Mouse (Mus musculus) heart, embryonic 11.5 days (tissue): ENCODE measurements around the gene Zmiz1. TPM values are rescaled to one million over a fixed set of nuclear protein-coding genes. Genes with fewer than 3 reads are reported as not detected.

ENCODE experiments used
- ATAC-seq: fragments of 200-750 bp; cut with Nextera tagmentation; replicated peaks from 2 replicates; pipeline ENCODE4 v1.8.0; 2017; ENCODE audit warnings: moderate library complexity; ENCODE audit not compliant: insufficient number of reproducible peaks, low FRiP score, low TSS enrichment
- H3K27ac ChIP-seq: fragments of 300-500 bp; sonication (generic); 2 replicates; pipeline ENCODE4 v1.5.1; 2014; ENCODE audit warnings: mild to moderate bottlenecking, low read depth, low read length
- H3K27me3 ChIP-seq: fragments of 300-500 bp; sonication (generic); 2 replicates; pipeline ENCODE4 v1.6.1; 2014; ENCODE audit warnings: mild to moderate bottlenecking, low read length, mixed read lengths; ENCODE audit not compliant: control insufficient read depth, insufficient read depth
- H3K36me3 ChIP-seq: fragments of 300-500 bp; sonication (generic); 2 replicates; pipeline ENCODE4 v1.6.1; 2014; ENCODE audit warnings: mild to moderate bottlenecking, low read length, moderate library complexity, mixed read lengths; ENCODE audit not compliant: control insufficient read depth, insufficient read depth
- H3K4me1 ChIP-seq: fragments of 300-500 bp; sonication (generic); 2 replicates; pipeline ENCODE4 v1.6.1; 2014; ENCODE audit warnings: low read length; ENCODE audit not compliant: control insufficient read depth, insufficient read depth
- H3K4me2 ChIP-seq: fragments of 300-500 bp; sonication (generic); 2 replicates; pipeline ENCODE4 v1.6.1; 2014; ENCODE audit warnings: mild to moderate bottlenecking, moderate library complexity
- H3K4me3 ChIP-seq: fragments of 300-500 bp; sonication (generic); 2 replicates; pipeline ENCODE4 v1.5.1; 2014; ENCODE audit warnings: low read depth, low read length
- H3K9ac ChIP-seq: fragments of 300-500 bp; sonication (generic); 2 replicates; pipeline ENCODE4 v1.6.1; 2014; ENCODE audit warnings: mild to moderate bottlenecking, low read depth, low read length, moderate library complexity
- H3K9me3 ChIP-seq: fragments of 300-500 bp; sonication (generic); replicated peaks from 2 replicates; pipeline ENCODE4 v1.6.1; 2016; ENCODE audit warnings: low read length; ENCODE audit not compliant: control insufficient read depth
- WGBS: fragments of 180-500 bp; shearing (Covaris S2); extraction: QIAGEN DNeasy Blood & Tissue Kit; methylation state at CpG from one replicate; pipeline ENCODE4 v1.1.7; 2014; ENCODE audit not compliant: insufficient replicate concordance; 5-methylcytosine and 5-hydroxymethylcytosine counted together
- polyA plus RNA-seq: library from polyadenylated mRNA; unstranded; fragments of >200 nt; fragmentation: Nextera tagmentation; extraction: Ambion mirVana; gene quantifications from 2 replicates; pipeline ENCODE4 v1.2.1, GENCODE M21; 2014

Zmiz1 gene
- polyA plus RNA-seq, 1 experiment from 2014 or later = 34.9 TPM

DNA sequence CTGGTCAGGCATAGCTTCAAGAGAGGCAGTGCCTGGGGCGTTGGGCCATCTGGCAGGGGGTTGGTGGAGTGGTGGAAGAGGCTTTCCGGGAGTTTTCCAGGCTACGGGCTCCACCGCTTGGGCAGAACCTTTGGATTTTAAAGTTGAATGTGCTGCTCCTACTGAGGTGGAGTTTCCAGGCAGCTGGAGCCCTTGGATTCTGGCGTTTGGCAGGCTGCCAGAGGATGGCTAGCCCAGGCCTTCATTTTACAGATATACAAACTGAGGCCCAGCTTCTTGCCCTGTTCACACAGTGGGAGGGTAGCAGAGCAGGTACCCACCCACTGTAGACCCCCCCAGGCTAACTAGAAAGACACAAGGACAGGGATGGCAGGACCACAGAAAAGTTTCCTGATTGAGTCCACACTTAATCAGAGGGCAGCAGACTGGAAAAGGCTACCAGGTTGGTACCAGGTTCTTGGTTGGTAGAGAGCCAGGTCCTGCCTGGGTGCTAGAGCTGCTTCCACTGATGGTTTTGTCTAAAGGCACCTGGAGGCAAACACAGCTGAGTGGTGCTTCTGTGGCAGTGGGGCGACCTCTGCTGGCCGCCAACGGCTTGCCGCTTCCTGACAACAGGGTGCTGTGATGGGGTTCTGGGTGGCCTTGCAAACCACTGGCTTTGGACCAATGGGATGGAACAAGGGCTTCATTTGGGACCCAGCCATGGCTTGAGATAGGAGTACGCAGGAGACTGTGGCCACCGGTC, 106.5 kb downstream of the Zmiz1 start:
- H3K27me3 ChIP-seq = no peaks in the 10 kb centered on the region
- no peak overlapping the region for H3K4me2 ChIP-seq
- no peaks in the 10 kb centered on the region for H3K9me3 ChIP-seq
- 0 out of 2 replicates have a peak, but pooled peaks cover 3% of the 10 kb centered on the region for H3K36me3 ChIP-seq
- peak overlapping the region; percentile 43; the same call in 1 of the 2 replicates for H3K27ac ChIP-seq
- H3K4me1 ChIP-seq = peaks cover 53% of the 10 kb centered on the region
- no peak overlapping the region for H3K9ac ChIP-seq
- no peak overlapping the region for H3K4me3 ChIP-seq
- WGBS = 31% methylated on average over 11 of the region's 11 CpGs
- peak; percentile 49; the same call in 1 of the 2 replicates for ATAC-seq

DNA sequence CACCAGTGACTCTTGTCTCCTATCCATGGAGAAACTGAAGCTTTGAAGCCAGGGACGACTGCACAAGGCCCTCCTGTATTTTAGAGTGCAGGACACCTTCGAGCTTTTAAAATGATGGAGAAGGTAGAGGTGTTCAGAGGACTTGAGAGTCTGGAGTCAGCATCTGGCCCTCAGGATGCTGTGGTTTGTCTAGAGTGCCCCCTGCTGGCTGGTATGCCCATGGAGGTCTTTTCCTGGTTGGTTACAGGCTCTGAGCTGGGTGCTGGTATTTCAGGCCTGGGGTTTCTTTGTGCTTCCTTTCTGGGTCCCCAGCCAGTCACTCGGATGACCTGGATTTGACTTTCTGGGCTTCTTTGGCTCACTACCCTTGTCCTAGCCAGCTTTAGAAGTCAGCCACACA, 108.3 kb downstream of the Zmiz1 start:
- H3K36me3 ChIP-seq = no peaks in the 10 kb centered on the region
- H3K4me2 ChIP-seq = no peak overlapping the region
- H3K9ac ChIP-seq = no peak overlapping the region
- ATAC-seq = no peak
- no peak overlapping the region for H3K27ac ChIP-seq
- WGBS = 47% methylated on average over 3 of the region's 3 CpGs
- H3K27me3 ChIP-seq = no peaks in the 10 kb centered on the region
- peaks cover 38% of the 10 kb centered on the region for H3K4me1 ChIP-seq
- H3K4me3 ChIP-seq = no peak overlapping the region
- no peaks in the 10 kb centered on the region for H3K9me3 ChIP-seq

- Histone ChIP-seq H3K36me3 (no peaks in the 10 kb centered on the region), H3K4me2 (no peak overlapping the region), H3K27ac (0 out of 2 replicates have a peak overlapping the region, but pooled peaks have one; percentile 22), H3K27me3 (no peaks in the 10 kb centered on the region), H3K4me3 (no peak overlapping the region), H3K9me3 (no peaks in the 10 kb centered on the region), H3K4me1 (peaks cover 32% of the 10 kb centered on the region), H3K9ac (no peak overlapping the region)
- no peak for ATAC-seq
- 29% methylated on average over 2 of the region's 2 CpGs for WGBS
Observed at GRCm38 (mm10) chr14:25567837-25568236, 108.9 kb downstream of the Zmiz1 start.

GRCm38 (mm10) chr14:25574047-25574870, 115.3 kb downstream of the Zmiz1 start:
- H3K9me3 ChIP-seq = no peaks in the 10 kb centered on the region
- no peak for ATAC-seq
- H3K27ac ChIP-seq = no peak overlapping the region
- H3K4me3 ChIP-seq = no peak overlapping the region
- peaks cover 18% of the 10 kb centered on the region for H3K36me3 ChIP-seq
- no peak overlapping the region for H3K4me2 ChIP-seq
- no peaks in the 10 kb centered on the region for H3K27me3 ChIP-seq
- no peak overlapping the region for H3K9ac ChIP-seq
- peaks cover 31% of the 10 kb centered on the region for H3K4me1 ChIP-seq
- WGBS = 53% methylated on average over 16 of the region's 16 CpGs

DNA sequence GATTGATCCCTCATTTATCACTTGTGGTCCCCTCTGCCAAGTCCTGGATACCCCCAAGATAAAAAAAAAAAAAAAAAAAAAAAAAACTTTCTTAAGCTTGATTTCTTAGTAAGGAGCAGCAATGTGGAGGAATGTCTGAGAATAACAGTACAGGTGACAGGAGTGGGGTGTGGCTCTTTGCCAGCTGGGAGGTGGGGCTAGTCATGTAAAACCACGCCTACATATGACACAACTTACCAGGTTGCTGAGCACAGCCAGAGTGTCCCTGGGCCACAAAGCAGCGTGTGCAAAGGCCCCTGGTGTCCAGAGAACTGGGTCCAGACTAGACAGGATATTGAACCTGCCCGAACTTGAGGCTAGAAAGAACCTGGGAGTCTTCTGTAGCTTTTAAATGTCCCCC, 117.7 kb downstream of the Zmiz1 start:
- Histone ChIP-seq H3K9me3 (no peaks in the 10 kb centered on the region), H3K9ac (no peak overlapping the region), H3K36me3 (peaks cover 25% of the 10 kb centered on the region), H3K4me3 (no peak overlapping the region), H3K27me3 (no peaks in the 10 kb centered on the region), H3K27ac (no peak overlapping the region), H3K4me2 (no peak overlapping the region), H3K4me1 (peaks cover 31% of the 10 kb centered on the region)
- ATAC-seq = no peak
- 80% methylated on average over 3 of the region's 3 CpGs for WGBS

GRCm38 (mm10) chr14:25577431-25577830, 118.4 kb downstream of the Zmiz1 start:
- no peak for ATAC-seq
- H3K9me3 ChIP-seq = no peaks in the 10 kb centered on the region
- 54% methylated on average over 3 of the region's 3 CpGs for WGBS
- no peak overlapping the region for H3K9ac ChIP-seq
- peaks cover 28% of the 10 kb centered on the region for H3K36me3 ChIP-seq
- no peak overlapping the region; the same call in 1 of the 2 replicates for H3K4me2 ChIP-seq
- H3K27ac ChIP-seq = peak overlapping the region; percentile 29; the same call in 1 of the 2 replicates
- peaks cover 31% of the 10 kb centered on the region for H3K4me1 ChIP-seq
- H3K4me3 ChIP-seq = no peak overlapping the region
- H3K27me3 ChIP-seq = no peaks in the 10 kb centered on the region

GRCm38 (mm10) chr14:25579597-25579996, 120.6 kb downstream of the Zmiz1 start:
- 87% methylated on average over 7 of the region's 7 CpGs for WGBS
- H3K4me2 ChIP-seq = no peak overlapping the region
- H3K9me3 ChIP-seq = no peaks in the 10 kb centered on the region
- H3K36me3 ChIP-seq = peaks cover 32% of the 10 kb centered on the region
- ATAC-seq = no peak
- no peak overlapping the region for H3K9ac ChIP-seq
- H3K4me3 ChIP-seq = no peak overlapping the region
- H3K4me1 ChIP-seq = peaks cover 25% of the 10 kb centered on the region
- no peak overlapping the region for H3K27ac ChIP-seq
- no peaks in the 10 kb centered on the region for H3K27me3 ChIP-seq

- peaks cover 30% of the 10 kb centered on the region for H3K36me3 ChIP-seq
- H3K4me2 ChIP-seq = no peak overlapping the region
- H3K4me3 ChIP-seq = no peak overlapping the region
- WGBS = 71% methylated on average over 1 of the region's 1 CpGs
- H3K4me1 ChIP-seq = peaks cover 32% of the 10 kb centered on the region
- no peaks in the 10 kb centered on the region for H3K9me3 ChIP-seq
- no peaks in the 10 kb centered on the region for H3K27me3 ChIP-seq
- no peak overlapping the region for H3K9ac ChIP-seq
- no peak for ATAC-seq
- no peak overlapping the region for H3K27ac ChIP-seq
Observed at GRCm38 (mm10) chr14:25580397-25580796, 121.4 kb downstream of the Zmiz1 start.
